Mouse (Mus musculus) cerebellum, postnatal 14 days (tissue): ENCODE measurements at regions not wholly inside any gene's neighbourhood (a gene's known extent, or its start where the extent isn't known, plus 50 kb on each side); places are given as distances from the start of the nearest gene placed in this dataset.

Experiments used
- DNase-seq, 2 experiments: peaks; one replicate each; pipeline ENCODE4 v3.0.0; 2021; ENCODE audit warnings: mixed read lengths in 2 of 2

GRCm38 (mm10) chr5:116766261-116766660, 174.6 kb upstream of the Srrm4 start:
- no peak for DNase-seq

GRCm38 (mm10) chr5:116761323-116761722, 169.7 kb upstream of the Srrm4 start:
- DNase-seq, result peak in 1 of 2 experiments; percentile 39

GRCm38 (mm10) chr5:116758687-116759086, 167.1 kb upstream of the Srrm4 start:
- DNase-seq, result peak; percentile 16 to 21

- no peak for DNase-seq
These were observed 161.3 kb upstream of the Srrm4 start for GRCm38 (mm10) chr5:116752941-116753340.

- DNase-seq, result peak; percentile 68 to 75
These were observed 160.5 kb upstream of the Srrm4 start for GRCm38 (mm10) chr5:116752096-116752495.

- DNase-seq, result no peak
These were observed 154.2 kb upstream of the Srrm4 start for GRCm38 (mm10) chr5:116745776-116746175.

- peak; percentile 37 to 58 for DNase-seq
These were observed 152.8 kb upstream of the Srrm4 start for GRCm38 (mm10) chr5:116744389-116744788.

- DNase-seq, result no peak
These were observed 144.0 kb upstream of the Srrm4 start for GRCm38 (mm10) chr5:116735622-116736021.

- no peak for DNase-seq
These were observed 139.9 kb upstream of the Srrm4 start for GRCm38 (mm10) chr5:116731509-116731908.

GRCm38 (mm10) chr5:116719200-116719599, 127.6 kb upstream of the Srrm4 start:
- DNase-seq, result no peak

GRCm38 (mm10) chr5:116714256-116714655, 122.6 kb upstream of the Srrm4 start:
- DNase-seq, result no peak

- peak; percentile 21 to 22 for DNase-seq
These were observed 120.4 kb upstream of the Srrm4 start for GRCm38 (mm10) chr5:116712056-116712455.

- no peak for DNase-seq
These were observed 116.9 kb upstream of the Srrm4 start for GRCm38 (mm10) chr5:116708505-116708904.

GRCm38 (mm10) chr5:116662466-116662865, 70.8 kb upstream of the Srrm4 start:
- no peak for DNase-seq

- DNase-seq, result no peak
These were observed 70.2 kb upstream of the Srrm4 start for GRCm38 (mm10) chr5:116661851-116662250.

GRCm38 (mm10) chr5:116654486-116655420, 63.1 kb upstream of the Srrm4 start:
- no peak for DNase-seq
